Comparison of ENCODE assay signal across 9 mouse cellular contexts in the genomic region with DNA sequence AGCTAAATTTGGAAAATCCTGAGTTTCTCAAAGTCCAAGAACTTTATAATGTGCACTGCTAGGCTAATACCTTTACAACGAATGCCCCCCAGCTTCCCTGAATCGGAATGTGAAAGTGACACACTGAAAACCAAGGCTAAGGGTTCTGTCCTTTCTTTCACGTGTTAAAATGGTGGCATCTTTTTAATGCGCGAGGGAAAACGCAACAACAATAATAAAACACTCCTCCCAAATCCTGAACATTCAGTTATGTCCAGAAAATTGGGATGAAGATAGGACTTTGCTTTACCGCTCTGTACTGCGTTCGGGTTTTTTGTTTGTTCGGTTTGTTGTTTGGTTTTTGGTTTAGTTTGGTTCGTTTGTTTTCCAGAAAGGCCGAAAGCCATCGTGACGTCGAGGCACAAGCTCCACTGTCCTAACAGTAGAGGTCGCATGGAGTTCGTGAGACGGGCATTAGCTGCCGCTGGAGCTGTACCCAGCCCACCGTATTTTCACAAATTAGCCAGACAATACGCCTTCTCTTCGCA. TPM values are rescaled to one million over a fixed set of nuclear protein-coding genes. Genes with fewer than 3 reads are reported as not detected.
DNase-seq lines count a peak whose midpoint lies in the region; ATAC-seq and TF ChIP-seq lines count a peak whose summit lies in the region.
"Had no signal": no experiment of that assay in that cellular context is flagged by ENCODE, and none has a peak within 500 bp of the region (broad histone marks: within the 10 kb centered on the region; RNA-seq: fewer than 3 reads in every experiment).

No protein-coding gene starts in this region.

- TF ChIP-seq POLR2A in ES-Bruce4 (IDR thresholded peaks at IDR 0.05; ENCODE audit: insufficient read depth, low read length) = no peak

- no peaks in the 10 kb centered on the region for H3K36me3 ChIP-seq in ES-Bruce4 (ENCODE audit: control insufficient read depth, insufficient read depth, low read length, poor library complexity, severe bottlenecking)
- H3K36me3 ChIP-seq in forebrain, embryonic 12.5 days (replicated peaks) = no peaks in the 10 kb centered on the region
- H3K36me3 ChIP-seq in liver, postnatal 0 days (replicated peaks; ENCODE audit: insufficient read depth, low read length) = no peaks in the 10 kb centered on the region
- H3K36me3 ChIP-seq in neural tube, embryonic 14.5 days (ENCODE audit: control insufficient read depth, insufficient read depth, low read length) = no peaks in the 10 kb centered on the region

- no peaks in the 10 kb centered on the region for H3K9me3 ChIP-seq in ES-Bruce4 (replicated peaks; ENCODE audit: control insufficient read depth, insufficient read depth, low read length, poor library complexity, severe bottlenecking)
- no peaks in the 10 kb centered on the region for H3K9me3 ChIP-seq in forebrain, embryonic 12.5 days
- no peaks in the 10 kb centered on the region for H3K9me3 ChIP-seq in liver, postnatal 0 days (ENCODE audit: low read length)
- H3K9me3 ChIP-seq in neural tube, embryonic 14.5 days (ENCODE audit: control insufficient read depth, low read length) = no peaks in the 10 kb centered on the region

- peak; percentile 84 for TF ChIP-seq CTCF in ES-Bruce4 (IDR thresholded peaks at IDR 0.05; ENCODE audit: low read depth, low read length)
- peak; percentile 86 for TF ChIP-seq CTCF in liver, postnatal 0 days (IDR thresholded peaks at IDR 0.05; ENCODE audit: low read depth)

- under 1% methylated on average over 22 of the region's 22 CpGs for WGBS in forebrain, embryonic 12.5 days
- WGBS in large intestine, adult 2 months = under 1% methylated on average over 22 of the region's 22 CpGs
- 1% methylated on average over 22 of the region's 22 CpGs for WGBS in liver, postnatal 0 days (ENCODE audit: insufficient replicate concordance)
- under 1% methylated on average over 22 of the region's 22 CpGs for WGBS in neural tube, embryonic 14.5 days

- peak overlapping the region; percentile 80 for H3K4me3 ChIP-seq in ES-Bruce4 (ENCODE audit: low read depth, low read length)
- peak overlapping the region; percentile 55 for H3K4me3 ChIP-seq in forebrain, embryonic 12.5 days (replicated peaks)
- H3K4me3 ChIP-seq in liver, postnatal 0 days (ENCODE audit: low read depth, low read length) = peak overlapping the region; percentile 59
- H3K4me3 ChIP-seq in neural tube, embryonic 14.5 days (ENCODE audit: low read depth, low read length) = peak overlapping the region; percentile 66

- ATAC-seq in forebrain, embryonic 12.5 days (ENCODE audit: low FRiP score) = peak; percentile 69
- ATAC-seq in liver, postnatal 0 days = peak; percentile 62
- ATAC-seq in neural tube, embryonic 14.5 days (ENCODE audit: low read depth) = peak; percentile 74

- peak; percentile 81 for DNase-seq in c-Kit-positive CD71-positive TER-119-positive erythroid progenitor cells, embryonic 14.5 days (ENCODE audit: low spot score)
- peak; percentile 28 for DNase-seq in heart, postnatal 25 days (ENCODE audit: low spot score)
- DNase-seq in large intestine, adult 2 months (ENCODE audit: low read depth, low spot score) = peak; percentile 64
- peak; percentile 74 for DNase-seq in liver, postnatal 0 days
- peak; percentile 71 for DNase-seq in testis, postnatal 14 days (ENCODE audit: low spot score)

- peak overlapping the region; percentile 70 for H3K27ac ChIP-seq in ES-Bruce4 (ENCODE audit: insufficient read depth, low read length)
- peak overlapping the region; percentile 96 for H3K27ac ChIP-seq in forebrain, embryonic 12.5 days
- peak overlapping the region; percentile 98 for H3K27ac ChIP-seq in liver, postnatal 0 days (ENCODE audit: low read depth)
- H3K27ac ChIP-seq in neural tube, embryonic 14.5 days (ENCODE audit: low read depth, low read length) = peak overlapping the region; percentile 99

- no peaks in the 10 kb centered on the region for H3K27me3 ChIP-seq in ES-Bruce4 (ENCODE audit: control insufficient read depth, insufficient read depth, low read length, poor library complexity, severe bottlenecking)
- no peaks in the 10 kb centered on the region for H3K27me3 ChIP-seq in forebrain, embryonic 12.5 days
- no peaks in the 10 kb centered on the region for H3K27me3 ChIP-seq in liver, postnatal 0 days (ENCODE audit: insufficient read depth, low read length)
- no peaks in the 10 kb centered on the region for H3K27me3 ChIP-seq in neural tube, embryonic 14.5 days (ENCODE audit: control insufficient read depth, insufficient read depth, low read length)

- H3K4me1 ChIP-seq in ES-Bruce4 (ENCODE audit: control insufficient read depth, insufficient read depth, low read length) = no peaks in the 10 kb centered on the region
- H3K4me1 ChIP-seq in forebrain, embryonic 12.5 days = peaks cover 10% of the 10 kb centered on the region
- peaks cover 5% of the 10 kb centered on the region; the same call in 1 of the 2 replicates for H3K4me1 ChIP-seq in liver, postnatal 0 days (ENCODE audit: insufficient read depth)
- H3K4me1 ChIP-seq in neural tube, embryonic 14.5 days (ENCODE audit: control insufficient read depth, insufficient read depth, low read length) = peaks cover 4% of the 10 kb centered on the region; the same call in 1 of the 2 replicates

- intact Hi-C loops in heart, postnatal 25 days (cut with DNase I) = loop anchor here (2.0 to 10.0 kb wide), 2 partner anchors 15 to 421 kb away; partner anchors contain the start of gene Gclc

- H3K9ac ChIP-seq in ES-Bruce4 (ENCODE audit: low read depth, poor library complexity, severe bottlenecking) = peak overlapping the region; percentile 55
- H3K9ac ChIP-seq in forebrain, embryonic 12.5 days = peak overlapping the region; percentile 76
- H3K9ac ChIP-seq in liver, postnatal 0 days (replicated peaks) = peak overlapping the region; percentile 84
- H3K9ac ChIP-seq in neural tube, embryonic 14.5 days (replicated peaks; ENCODE audit: low read depth, low read length) = peak overlapping the region; percentile 82

- peak overlapping the region; percentile 60 for H3K4me2 ChIP-seq in forebrain, embryonic 12.5 days
- peak overlapping the region; percentile 74 for H3K4me2 ChIP-seq in liver, postnatal 0 days (ENCODE audit: low read depth, low read length)
- peak overlapping the region; percentile 45 for H3K4me2 ChIP-seq in neural tube, embryonic 14.5 days (ENCODE audit: low read depth, low read length)

- peak; percentile 68 for TF ChIP-seq EP300 in ES-Bruce4 (IDR thresholded peaks at IDR 0.05; ENCODE audit: insufficient read depth, low read depth, low read length)
- TF ChIP-seq EP300 in liver, postnatal 0 days (IDR thresholded peaks at IDR 0.05; ENCODE audit: low read depth) = no peak

RNA-seq across cellular contexts. Expression of gene Gsta4, which starts 6.3 kb away (rescaled TPM):
- 322 and 323 TPM in 2 replicates for polyA plus RNA-seq in ES-Bruce4 (2011; ENCODE audit: insufficient read depth, insufficient read length, low read depth, missing spikeins)
- 36.7 and 43.0 TPM in 2 replicates for polyA plus RNA-seq in forebrain, embryonic 12.5 days (2016; fragmentation: Nextera tagmentation; extraction: Ambion mirVana)
- total RNA-seq in heart, postnatal 25 days (2021) = 10 to 100 TPM; 81.4 to 87.9 TPM
- polyA plus RNA-seq in large intestine, adult 2 months (2012; rRNA removed) = 9.5 and 11.3 TPM in 2 replicates
- polyA plus RNA-seq in liver, postnatal 0 days (2015; fragmentation: Nextera tagmentation; extraction: Ambion mirVana) = 19.9 and 25.5 TPM in 2 replicates
- polyA plus RNA-seq in neural tube, embryonic 14.5 days (2014; fragmentation: Nextera tagmentation; extraction: Ambion mirVana) = 34.4 and 34.9 TPM in 2 replicates

RNA-seq across cellular contexts. Expression of gene Gsta1, which starts 54.2 kb away (rescaled TPM):
- polyA plus RNA-seq in ES-Bruce4 (2011; ENCODE audit: insufficient read depth, insufficient read length, low read depth, missing spikeins) = not detected in 2 replicates
- polyA plus RNA-seq in forebrain, embryonic 12.5 days (2016; fragmentation: Nextera tagmentation; extraction: Ambion mirVana) = not detected in 2 replicates
- total RNA-seq in heart, postnatal 25 days (2021) = under 1 TPM in 1 of 2 experiments, not detected in 1; 0.39 TPM
- polyA plus RNA-seq in large intestine, adult 2 months (2012; rRNA removed) = 13.2 and 27.3 TPM in 2 replicates
- polyA plus RNA-seq in liver, postnatal 0 days (2015; fragmentation: Nextera tagmentation; extraction: Ambion mirVana) = 0.39 TPM in 1 of 2 replicates, not detected in the other
- not detected in 2 replicates for polyA plus RNA-seq in neural tube, embryonic 14.5 days (2014; fragmentation: Nextera tagmentation; extraction: Ambion mirVana)
- total RNA-seq: gastrocnemius, postnatal 4 days had no signal

Comparison
In these comparisons a context has a peak if more than half of its experiments do, and no peak if none do; other contexts are left out.
1. Peak in every context shown above with its lines: DNase-seq, ATAC-seq, H3K4me3 ChIP-seq and H3K27ac ChIP-seq.
2. DNase-seq: peak in every context shown above with its lines; median percentile 81 in c-Kit-positive CD71-positive TER-119-positive erythroid progenitor cells, embryonic 14.5 days; 74 in liver, postnatal 0 days; 71 in testis, postnatal 14 days; 64 in large intestine, adult 2 months; 28 in heart, postnatal 25 days.
3. RNA of gene Gsta1, which starts 54.2 kb away (polyA plus RNA-seq): 13.2 to 27.3 TPM in large intestine, adult 2 months; not detected in ES-Bruce4, not detected in forebrain, embryonic 12.5 days, 0.39 TPM in liver, postnatal 0 days and not detected in neural tube, embryonic 14.5 days; every median in the first group is over 10 times any median in the second.